Mouse (Mus musculus) MEL (cell line): Measurements from ENCODE around the gene Ccdc171. TPM values are rescaled to one million over a fixed set of nuclear protein-coding genes. Genes with fewer than 3 reads are reported as not detected.

Source experiments
- DNase-seq: peaks from one replicate; pipeline ENCODE4 v3.0.0; 2011; ENCODE audit warnings: low read depth, low spot score
- H3K27ac ChIP-seq: 2 replicates; pipeline ENCODE4 v1.5.1; 2012; ENCODE audit warnings: low read depth, mild to moderate bottlenecking, control low read depth, low read length, moderate library complexity; ENCODE audit not compliant: control insufficient read depth
- H3K27me3 ChIP-seq, 2 experiments: fragments of 150-350 bp in 1 of 2; sonication (generic) in 1 of 2; 2 replicates each; pipeline ENCODE4 v1.6.1; 2012; ENCODE audit warnings: low read length in 2 of 2, mild to moderate bottlenecking in 2 of 2, improper control_type of control experiment in 1 of 2, moderate library complexity in 1 of 2; ENCODE audit not compliant: insufficient read depth in 2 of 2, control insufficient read depth in 1 of 2
- H3K36me3 ChIP-seq, 2 experiments: 2 replicates each; pipeline ENCODE4 v1.6.1; 2012 to 2014; ENCODE audit warnings: low read length in 2 of 2, improper control_type of control experiment in 1 of 2, inconsistent platforms in 1 of 2, mild to moderate bottlenecking in 1 of 2; ENCODE audit not compliant: insufficient read depth in 2 of 2, control insufficient read depth in 1 of 2
- H3K4me1 ChIP-seq, 2 experiments: fragments of 150-350 bp in 1 of 2; sonication (generic) in 1 of 2; 2 replicates each; pipeline ENCODE4 v1.6.1; 2012; ENCODE audit warnings: low read length in 2 of 2, improper control_type of control experiment in 1 of 2, mild to moderate bottlenecking in 1 of 2; ENCODE audit not compliant: insufficient read depth in 2 of 2, control insufficient read depth in 1 of 2
- H3K4me3 ChIP-seq, 2 experiments: fragments of 150-350 bp in 1 of 2; sonication (generic) in 1 of 2; 2 replicates each; pipeline ENCODE4 v1.5.1; 2012; ENCODE audit warnings: low read depth in 2 of 2, low read length in 2 of 2, mild to moderate bottlenecking in 2 of 2, moderate library complexity in 2 of 2, control low read depth in 1 of 2, improper control_type of control experiment in 1 of 2; ENCODE audit not compliant: control insufficient read depth in 1 of 2, insufficient read depth in 1 of 2
- H3K79me2 ChIP-seq: 2 replicates; pipeline ENCODE4 v1.6.1; 2012; ENCODE audit warnings: mild to moderate bottlenecking, low read length, moderate library complexity; ENCODE audit not compliant: control insufficient read depth, poor library complexity, insufficient read depth
- H3K9ac ChIP-seq: 2 replicates; pipeline ENCODE4 v1.6.1; 2012; ENCODE audit warnings: low read depth, mild to moderate bottlenecking, control low read depth, low read length, moderate library complexity; ENCODE audit not compliant: control insufficient read depth, poor library complexity, severe bottlenecking
- H3K9me3 ChIP-seq: fragments of 150-350 bp; sonication (generic); replicated peaks from 2 replicates; pipeline ENCODE4 v1.6.1; 2012; ENCODE audit warnings: mild to moderate bottlenecking, low read length, improper control_type of control experiment, moderate library complexity; ENCODE audit not compliant: insufficient read depth
- CHD1 ChIP-seq: IDR thresholded peaks from 2 replicates; pipeline ENCODE4 v1.6.1; 2012; ENCODE audit warnings: low read depth, mild to moderate bottlenecking, inconsistent platforms, low read length, improper control_type of control experiment
- CHD2 ChIP-seq: IDR thresholded peaks from 2 replicates; pipeline ENCODE4 v1.6.1; 2011; ENCODE audit warnings: low read length, improper control_type of control experiment
- CTCF ChIP-seq, 3 experiments: IDR thresholded peaks in 2 of 3; conservative IDR thresholded peaks in 1 of 3; 2 replicates each; pipeline ENCODE4 v1.5.1; 2011 to 2012; ENCODE audit warnings: low read length in 3 of 3, low read depth in 2 of 3, mild to moderate bottlenecking in 2 of 3, improper control_type of control experiment in 1 of 3, inconsistent platforms in 1 of 3, mixed read lengths in 1 of 3, moderate library complexity in 1 of 3; ENCODE audit not compliant: control insufficient read depth in 1 of 3, insufficient read depth in 1 of 3, poor library complexity in 1 of 3, severe bottlenecking in 1 of 3
- E2F4 ChIP-seq: IDR thresholded peaks from 2 replicates; pipeline ENCODE4 v1.6.1; 2011; ENCODE audit warnings: low read depth, low read length, improper control_type of control experiment, borderline replicate concordance
- ELF1 ChIP-seq: IDR thresholded peaks from 2 replicates; pipeline ENCODE4 v1.6.1; 2014; ENCODE audit warnings: low read depth, mild to moderate bottlenecking, inconsistent platforms, low read length, improper control_type of control experiment, moderate library complexity
- EP300 ChIP-seq, 2 experiments: IDR thresholded peaks; 2 replicates each; pipeline ENCODE4 v1.6.1; 2011; ENCODE audit warnings: improper control_type of control experiment in 2 of 2, low read length in 2 of 2, low read depth in 1 of 2, mild to moderate bottlenecking in 1 of 2
- GABPA ChIP-seq: IDR thresholded peaks from 2 replicates; pipeline ENCODE4 v1.6.1; 2012; ENCODE audit warnings: low read depth, mild to moderate bottlenecking, inconsistent platforms, low read length, improper control_type of control experiment, moderate library complexity
- GATA1 ChIP-seq: IDR thresholded peaks from 2 replicates; pipeline ENCODE4 v1.6.1; 2011; ENCODE audit warnings: low read depth, low read length, improper control_type of control experiment
- HCFC1 ChIP-seq: IDR thresholded peaks from 2 replicates; pipeline ENCODE4 v1.6.1; 2012; ENCODE audit warnings: low read depth, mild to moderate bottlenecking, inconsistent platforms, low read length, improper control_type of control experiment, moderate library complexity
- MAFK ChIP-seq: IDR thresholded peaks from 2 replicates; pipeline ENCODE4 v1.6.1; 2011; ENCODE audit warnings: low read depth, mild to moderate bottlenecking, low read length, improper control_type of control experiment, borderline replicate concordance
- MAZ ChIP-seq: IDR thresholded peaks from 2 replicates; pipeline ENCODE4 v1.6.1; 2012; ENCODE audit warnings: low read depth, mild to moderate bottlenecking, inconsistent platforms, low read length, improper control_type of control experiment
- MEF2A ChIP-seq: IDR thresholded peaks from 2 replicates; pipeline ENCODE4 v1.6.1; 2014; ENCODE audit warnings: low read depth, mild to moderate bottlenecking, inconsistent platforms, low read length, improper control_type of control experiment; ENCODE audit not compliant: poor library complexity, insufficient replicate concordance, severe bottlenecking; ENCODE audit errors: extremely low read depth
- MXI1 ChIP-seq: IDR thresholded peaks from 2 replicates; pipeline ENCODE4 v1.6.1; 2011; ENCODE audit warnings: mild to moderate bottlenecking, low read depth, low read length, improper control_type of control experiment
- MYB ChIP-seq: IDR thresholded peaks from 2 replicates; pipeline ENCODE4 v1.6.1; 2011; ENCODE audit warnings: mild to moderate bottlenecking, low read depth, low read length, improper control_type of control experiment
- MYC ChIP-seq: IDR thresholded peaks from 2 replicates; pipeline ENCODE4 v1.6.1; 2011; ENCODE audit warnings: low read depth, mild to moderate bottlenecking, low read length, improper control_type of control experiment, moderate library complexity
- NELFE ChIP-seq: IDR thresholded peaks from 2 replicates; pipeline ENCODE4 v1.6.1; 2011; ENCODE audit warnings: low read depth, low read length, improper control_type of control experiment
- NRF1 ChIP-seq: IDR thresholded peaks from 2 replicates; pipeline ENCODE4 v1.6.1; 2014; ENCODE audit warnings: low read depth, mild to moderate bottlenecking, inconsistent platforms, low read length, improper control_type of control experiment, moderate library complexity; ENCODE audit not compliant: poor library complexity, insufficient read depth, severe bottlenecking
- POLR2AphosphoS2 ChIP-seq: IDR thresholded peaks from 2 replicates; pipeline ENCODE4 v1.6.1; 2011; ENCODE audit warnings: low read length, improper control_type of control experiment
- POLR2AphosphoS5 ChIP-seq: IDR thresholded peaks from 2 replicates; pipeline ENCODE4 v1.6.1; 2012; ENCODE audit warnings: low read depth, borderline replicate concordance, mild to moderate bottlenecking, inconsistent platforms, low read length, moderate library complexity, mixed read lengths
- SMC3 ChIP-seq: IDR thresholded peaks from 2 replicates; pipeline ENCODE4 v1.6.1; 2011; ENCODE audit warnings: low read depth, low read length, improper control_type of control experiment
- TAL1 ChIP-seq: IDR thresholded peaks from 2 replicates; pipeline ENCODE4 v1.6.1; 2012; ENCODE audit warnings: mild to moderate bottlenecking, inconsistent platforms, low read length, moderate library complexity, mixed read lengths
- TCF12 ChIP-seq: IDR thresholded peaks from 2 replicates; pipeline ENCODE4 v1.6.1; 2014; ENCODE audit warnings: low read depth, mild to moderate bottlenecking, inconsistent platforms, low read length, improper control_type of control experiment, moderate library complexity
- UBTF ChIP-seq: IDR thresholded peaks from 2 replicates; pipeline ENCODE4 v1.6.1; 2012; ENCODE audit warnings: low read depth, mild to moderate bottlenecking, inconsistent platforms, low read length, improper control_type of control experiment, moderate library complexity, borderline replicate concordance; ENCODE audit not compliant: insufficient read depth
- USF1 ChIP-seq: IDR thresholded peaks from 2 replicates; pipeline ENCODE4 v1.6.1; 2014; ENCODE audit warnings: low read depth, mild to moderate bottlenecking, inconsistent platforms, low read length, improper control_type of control experiment, moderate library complexity
- USF2 ChIP-seq, 2 experiments: IDR thresholded peaks; 2 replicates each; pipeline ENCODE4 v1.6.1; 2011 to 2012; ENCODE audit warnings: improper control_type of control experiment in 2 of 2, low read length in 2 of 2, borderline replicate concordance in 1 of 2, inconsistent platforms in 1 of 2, low read depth in 1 of 2, mild to moderate bottlenecking in 1 of 2; ENCODE audit not compliant: insufficient read depth in 1 of 2
- ZC3H11A ChIP-seq: IDR thresholded peaks from 2 replicates; pipeline ENCODE4 v1.6.1; 2012; ENCODE audit warnings: low read depth, mild to moderate bottlenecking, inconsistent platforms, low read length, improper control_type of control experiment
- ZMIZ1 ChIP-seq: IDR thresholded peaks from 2 replicates; pipeline ENCODE4 v1.6.1; 2012; ENCODE audit warnings: low read depth, mild to moderate bottlenecking, inconsistent platforms, low read length, improper control_type of control experiment, moderate library complexity
- ZNF384 ChIP-seq: IDR thresholded peaks from 2 replicates; pipeline ENCODE4 v1.6.1; 2012; ENCODE audit warnings: low read depth, mild to moderate bottlenecking, inconsistent platforms, low read length, improper control_type of control experiment
- polyA plus RNA-seq, 2 experiments: library from polyadenylated mRNA; stranded (reverse) in 1 of 2; unstranded in 1 of 2; fragments of >175 nt in 1 of 2; fragments of >200 nt in 1 of 2; gene quantifications; 2 replicates each; pipeline versions ENCODE4 v1.2.1 to v1.2.4; 2012; ENCODE audit warnings: low replicate concordance in 2 of 2, low read depth in 1 of 2; ENCODE audit not compliant: insufficient read length in 2 of 2, insufficient read depth in 1 of 2, missing spikeins in 1 of 2
- total RNA-seq: library from RNA; depleted of rRNA; stranded (reverse); fragments of 300-350 nt; gene quantifications from 2 replicates; pipeline ENCODE4 v1.2.3, GENCODE M21; 2012

Gene Ccdc171
- total and polyA plus RNA-seq, 3 experiments: 1.6 to 1.8 TPM; not detected in 1

DNA sequence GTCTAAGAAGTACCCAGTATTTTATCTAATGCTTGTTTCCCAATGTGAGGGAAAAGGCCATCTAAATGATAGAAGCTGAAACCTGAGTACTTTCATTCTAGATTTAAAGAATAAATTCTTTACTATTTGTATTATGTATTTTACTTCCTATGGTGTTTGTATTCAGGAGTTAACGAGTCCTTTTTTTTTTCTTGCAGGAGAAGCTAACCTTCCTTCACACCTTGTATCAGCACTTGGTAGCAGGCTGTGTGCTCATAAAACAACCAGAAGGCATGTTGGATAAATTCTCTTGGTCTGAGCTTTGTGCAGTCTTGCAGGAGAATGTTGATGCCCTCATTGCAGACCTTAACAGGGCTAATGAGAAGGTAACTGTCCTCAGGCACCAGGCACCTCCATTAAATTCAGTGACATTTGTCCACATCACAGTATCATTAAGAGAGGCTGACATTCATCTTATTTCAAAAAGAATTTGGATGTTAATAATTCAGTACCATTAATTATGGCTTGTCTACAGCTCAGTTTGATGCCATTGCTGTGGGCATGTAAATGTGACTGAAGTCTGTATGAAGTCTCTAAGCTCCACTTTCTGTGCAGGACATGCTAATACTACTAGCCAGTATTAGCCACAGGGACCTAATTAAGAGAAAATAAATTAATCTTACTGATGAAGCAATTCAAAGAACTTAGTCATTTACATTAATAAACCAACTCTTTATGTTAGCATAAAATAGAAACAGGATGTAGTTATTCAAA is 136.3 kb downstream of the Ccdc171 start:
- Histone ChIP-seq H3K27me3 (no peaks in the 10 kb centered on the region), H3K9me3 (no peaks in the 10 kb centered on the region), H3K36me3 (peaks cover 0 to 29% of the 10 kb centered on the region in 2 experiments; a peak in 2 of 4 replicates), H3K4me1 (peaks cover 18 to 25% of the 10 kb centered on the region in 2 experiments), H3K27ac (peak overlapping the region; percentile 89), H3K4me3 (peak overlapping the region; percentile 14 to 30; a peak in 3 of 4 replicates), H3K79me2 (no peaks in the 10 kb centered on the region), H3K9ac (peak overlapping the region; percentile 50)
- DNase-seq: peak; percentile 53
- TF ChIP-seq NRF1: no peak
- TF ChIP-seq MAZ: no peak
- peak; percentile 65; the same call in 1 of the 2 replicates for TF ChIP-seq ZNF384
- TF ChIP-seq POLR2AphosphoS5: no peak
- TF ChIP-seq EP300 (IDR thresholded peaks at IDR 0.05; ENCODE audit: low read depth in 1 of 2, low read length in 2 of 2): peak in 1 of 2 experiments; percentile 24; a peak in 1 of 4 replicates
- TF ChIP-seq TAL1: 0 out of 2 replicates have a peak, but pooled peaks have one; percentile 7
- no peak for TF ChIP-seq ZC3H11A
- TF ChIP-seq GABPA: no peak
- TF ChIP-seq CHD1: no peak
- TF ChIP-seq UBTF: no peak
- no peak for TF ChIP-seq USF2 (IDR thresholded peaks at IDR 0.05; ENCODE audit: borderline replicate concordance in 1 of 2, insufficient read depth in 1 of 2, low read depth in 1 of 2, low read length in 2 of 2)
- no peak for TF ChIP-seq SMC3
- TF ChIP-seq ZMIZ1: no peak
- no peak for TF ChIP-seq HCFC1
- no peak for TF ChIP-seq MYC

GRCm38 (mm10) chr4:83662301-83662700 is 137.0 kb downstream of the Ccdc171 start:
- no peaks in the 10 kb centered on the region for H3K9me3 ChIP-seq
- H3K4me1 ChIP-seq: peaks cover 18 to 25% of the 10 kb centered on the region in 2 experiments
- peak overlapping the region; percentile 38 for H3K9ac ChIP-seq
- H3K4me3 ChIP-seq: peak overlapping the region in 1 of 2 experiments; percentile 27; a peak in 1 of 4 replicates
- peak overlapping the region; percentile 84 for H3K27ac ChIP-seq
- peak; percentile 81 for DNase-seq
- H3K79me2 ChIP-seq: no peaks in the 10 kb centered on the region
- H3K27me3 ChIP-seq: no peaks in the 10 kb centered on the region
- H3K36me3 ChIP-seq: peaks cover 0 to 29% of the 10 kb centered on the region in 2 experiments; a peak in 2 of 4 replicates
- TF ChIP-seq GATA1 (peak; percentile 79), UBTF (no peak), CTCF (IDR thresholded peaks at IDR 0.05 in 2 of 3, conservative IDR thresholded peaks at IDR 0.05 in 1 of 3; ENCODE audit: control insufficient read depth in 1 of 3, insufficient read depth in 1 of 3, low read depth in 2 of 3, low read length in 3 of 3, poor library complexity in 1 of 3, severe bottlenecking in 1 of 3) (no peak), MAFK (no peak), MXI1 (no peak), MEF2A (peak; percentile 90; the same call in 1 of the 2 replicates), CHD2 (no peak), USF1 (no peak), NRF1 (no peak), MYB (peak; percentile 85), USF2 (IDR thresholded peaks at IDR 0.05; ENCODE audit: borderline replicate concordance in 1 of 2, insufficient read depth in 1 of 2, low read depth in 1 of 2, low read length in 2 of 2) (no peak), EP300 (IDR thresholded peaks at IDR 0.05; ENCODE audit: low read depth in 1 of 2, low read length in 2 of 2) (peak; percentile 91 to 95), TCF12 (peak; percentile 85), NELFE (no peak), ZMIZ1 (no peak), CHD1 (no peak), ELF1 (0 out of 2 replicates have a peak, but pooled peaks have one; percentile 11), ZC3H11A (no peak), E2F4 (no peak), POLR2AphosphoS2 (no peak)
